Mouse (Mus musculus): ENCODE measurements around the gene Afdn. TPM values are rescaled to one million over a fixed set of nuclear protein-coding genes. Genes with fewer than 3 reads are reported as not detected.
"Not testable (repeated sequence)": the region's sequence is repeated elsewhere in the genome, so short reads cannot be mapped to it uniquely, and the experiment has no call there.

Afdn gene
- polyA plus RNA-seq, 1 experiment from 2014 or later: 107 TPM

DNA sequence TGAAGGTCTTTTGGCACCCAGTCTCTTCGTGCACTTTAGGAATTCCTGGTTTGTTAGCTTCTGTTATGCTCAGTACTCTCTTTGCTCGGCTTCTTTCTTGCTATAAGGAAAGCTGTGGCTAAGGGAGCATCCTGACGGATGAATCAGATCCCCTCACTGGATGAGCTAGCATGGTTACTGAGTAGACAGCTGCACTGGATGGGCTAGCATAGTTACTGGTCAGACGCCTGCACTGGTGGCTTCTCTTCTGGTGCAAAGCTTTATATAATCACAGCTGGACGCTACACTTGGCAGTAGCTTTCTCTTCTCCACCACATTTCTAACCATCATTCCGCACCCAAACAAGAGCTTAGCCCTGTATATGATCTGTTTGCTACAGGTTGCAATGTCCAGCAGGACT, 5.4 kb upstream of the Afdn start:
- Histone ChIP-seq H3K36me3 (ENCODE audit: control insufficient read depth, insufficient read depth, low read length) (no peaks in the 10 kb centered on the region), H3K27me3 (replicated peaks; ENCODE audit: control insufficient read depth, insufficient read depth, low read length) (no peaks in the 10 kb centered on the region), H3K9me3 (replicated peaks; ENCODE audit: control insufficient read depth, low read length) (no peaks in the 10 kb centered on the region), H3K4me3 (ENCODE audit: low read depth, low read length) (no peak overlapping the region), H3K4me2 (ENCODE audit: low read length) (no peak overlapping the region), H3K27ac (ENCODE audit: low read depth, low read length) (no peak overlapping the region), H3K4me1 (ENCODE audit: control insufficient read depth, insufficient read depth, low read length) (peaks cover 9% of the 10 kb centered on the region), H3K9ac (ENCODE audit: low read length) (no peak overlapping the region)
- ATAC-seq (no peak), DNase-seq (ENCODE audit: low spot score) (no peak)
- 81% methylated on average over 6 of the region's 6 CpGs for WGBS

DNA sequence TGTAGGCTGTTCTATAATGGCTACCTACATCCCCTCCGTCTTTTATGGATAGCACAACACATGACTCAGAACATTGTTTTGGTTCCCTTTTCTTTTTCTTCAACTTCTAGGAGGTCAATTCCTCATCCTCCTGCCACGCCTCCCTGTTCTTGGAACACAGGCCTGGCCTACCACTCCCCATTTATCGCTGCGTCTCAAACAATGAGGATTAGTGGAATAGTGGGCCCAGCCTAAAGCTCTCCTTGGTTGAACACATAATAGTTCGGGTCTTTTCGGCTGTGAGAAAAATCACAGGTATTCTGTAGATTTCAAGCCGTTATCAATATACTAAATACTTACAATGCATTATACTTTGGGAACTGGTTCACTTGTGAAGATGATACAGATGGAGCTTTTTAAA, 1.8 kb upstream of the Afdn start:
- WGBS: 11% methylated on average over 7 of the region's 7 CpGs
- no peak for ATAC-seq
- DNase-seq (ENCODE audit: low spot score): no peak

DNA sequence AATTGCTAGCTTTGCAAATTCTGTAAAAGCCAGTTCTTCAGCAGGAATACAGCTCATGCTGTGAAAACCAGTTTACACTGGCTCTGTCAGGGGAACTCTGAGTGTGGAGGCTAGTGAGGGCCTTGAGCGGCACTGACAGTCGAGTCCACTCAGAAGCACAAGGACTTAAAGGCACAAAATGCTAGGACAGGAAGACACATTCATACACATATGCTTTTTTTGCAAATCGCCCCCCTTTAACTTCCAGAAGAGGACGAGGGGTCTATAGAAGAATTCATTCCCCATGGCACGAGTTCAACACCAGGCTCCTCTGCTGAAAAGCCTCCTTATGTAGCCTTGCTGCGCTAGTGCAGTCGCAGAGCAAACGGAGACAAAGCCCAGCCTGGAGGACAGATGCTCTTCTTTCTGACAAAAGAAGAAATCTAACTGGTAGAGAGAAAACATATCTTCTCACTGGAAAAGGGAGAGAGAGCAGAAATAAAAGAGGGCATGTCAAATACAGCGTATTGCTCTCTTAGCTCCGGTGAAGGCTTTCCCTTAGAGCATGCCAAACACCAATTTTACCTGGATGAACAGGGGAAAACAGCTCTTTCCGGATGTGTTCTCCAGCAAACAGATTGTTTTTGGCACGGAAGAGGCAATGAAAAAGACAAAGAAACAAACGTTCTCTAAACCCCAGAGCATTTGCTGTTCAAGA, 1.0 kb upstream of the Afdn start:
- Histone ChIP-seq H3K9me3 (replicated peaks; ENCODE audit: control insufficient read depth, low read length) (no peaks in the 10 kb centered on the region), H3K4me3 (ENCODE audit: low read depth, low read length) (peak overlapping the region; percentile 99), H3K4me2 (ENCODE audit: low read length) (peak overlapping the region; percentile 82), H3K27ac (ENCODE audit: low read depth, low read length) (peak overlapping the region; percentile 98), H3K27me3 (replicated peaks; ENCODE audit: control insufficient read depth, insufficient read depth, low read length) (no peaks in the 10 kb centered on the region), H3K4me1 (ENCODE audit: control insufficient read depth, insufficient read depth, low read length) (peaks cover 18% of the 10 kb centered on the region), H3K36me3 (ENCODE audit: control insufficient read depth, insufficient read depth, low read length) (no peaks in the 10 kb centered on the region), H3K9ac (ENCODE audit: low read length) (peak overlapping the region; percentile 98)
- WGBS: 3% methylated on average over 13 of the region's 13 CpGs
- DNase-seq (ENCODE audit: low spot score) (peak; percentile 77), ATAC-seq (peak; percentile 24; the same call in 1 of the 2 replicates)

More for the DNA sequence above, 1.8 kb upstream of the Afdn start:
- Histone ChIP-seq H3K4me1 (ENCODE audit: control insufficient read depth, insufficient read depth, low read length) (peaks cover 18% of the 10 kb centered on the region), H3K9ac (ENCODE audit: low read length) (peak overlapping the region; percentile 98), H3K27ac (ENCODE audit: low read depth, low read length) (peak overlapping the region; percentile 98), H3K36me3 (ENCODE audit: control insufficient read depth, insufficient read depth, low read length) (no peaks in the 10 kb centered on the region), H3K4me2 (ENCODE audit: low read length) (peak overlapping the region; percentile 82), H3K4me3 (ENCODE audit: low read depth, low read length) (peak overlapping the region; percentile 99), H3K27me3 (replicated peaks; ENCODE audit: control insufficient read depth, insufficient read depth, low read length) (no peaks in the 10 kb centered on the region), H3K9me3 (replicated peaks; ENCODE audit: control insufficient read depth, low read length) (no peaks in the 10 kb centered on the region)

DNA sequence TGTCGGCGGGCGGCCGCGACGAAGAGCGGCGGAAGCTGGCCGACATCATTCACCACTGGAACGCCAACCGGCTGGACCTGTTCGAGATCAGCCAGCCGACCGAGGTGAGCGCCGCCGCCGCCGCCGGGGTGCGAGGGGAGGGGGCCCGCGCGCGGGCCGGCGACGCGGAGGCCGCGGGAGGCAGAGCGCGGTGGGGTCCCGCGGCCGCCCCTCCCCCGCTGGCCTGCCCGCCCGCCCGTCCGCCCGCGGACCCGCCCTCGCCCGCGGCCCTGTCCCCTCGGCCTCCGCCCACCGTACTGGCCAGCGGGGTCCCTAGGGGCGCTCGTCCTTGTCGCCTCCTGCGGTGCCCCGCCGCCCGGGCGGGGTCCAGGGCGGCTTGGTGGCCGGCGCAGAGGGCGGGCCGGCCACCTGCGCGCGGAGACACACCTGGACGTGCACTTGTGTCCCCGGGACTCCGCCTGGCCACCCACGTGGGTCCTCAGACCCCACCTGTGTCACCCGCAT, 388 bp downstream of the Afdn start:
- no peaks in the 10 kb centered on the region for H3K36me3 ChIP-seq (ENCODE audit: control insufficient read depth, insufficient read depth, low read length)
- H3K4me3 ChIP-seq (ENCODE audit: low read depth, low read length): peak overlapping the region; percentile 99
- DNase-seq (ENCODE audit: low spot score) (no peak), ATAC-seq (peak; percentile 37)
- peak overlapping the region; percentile 93 for H3K4me2 ChIP-seq (ENCODE audit: low read length)
- H3K9me3 ChIP-seq (replicated peaks; ENCODE audit: control insufficient read depth, low read length): no peaks in the 10 kb centered on the region
- H3K9ac ChIP-seq (ENCODE audit: low read length): peak overlapping the region; percentile 98
- peak overlapping the region; percentile 98 for H3K27ac ChIP-seq (ENCODE audit: low read depth, low read length)
- peaks cover 20% of the 10 kb centered on the region for H3K4me1 ChIP-seq (ENCODE audit: control insufficient read depth, insufficient read depth, low read length)
- WGBS: 0% methylated on average over 31 of the region's 72 CpGs
- H3K27me3 ChIP-seq (replicated peaks; ENCODE audit: control insufficient read depth, insufficient read depth, low read length): no peaks in the 10 kb centered on the region

GRCm38 (mm10) chr17:13761179-13761913, 1.0 kb downstream of the Afdn start, which contains the start of gene Tcte2:
Tcte2 (minus strand) TSS chr17:13761825.
- H3K4me1 ChIP-seq (ENCODE audit: control insufficient read depth, insufficient read depth, low read length): peaks cover 20% of the 10 kb centered on the region
- H3K9me3 ChIP-seq (replicated peaks; ENCODE audit: control insufficient read depth, low read length): no peaks in the 10 kb centered on the region
- no peaks in the 10 kb centered on the region for H3K36me3 ChIP-seq (ENCODE audit: control insufficient read depth, insufficient read depth, low read length)
- peak within 1 kb of the TSS; percentile 99 for H3K4me3 ChIP-seq (ENCODE audit: low read depth, low read length)
- peak within 1 kb of the TSS; percentile 93 for H3K4me2 ChIP-seq (ENCODE audit: low read length)
- peak; percentile 30 for ATAC-seq
- under 1% methylated on average over 74 of the region's 74 CpGs for WGBS
- peak within 1 kb of the TSS; percentile 98 for H3K27ac ChIP-seq (ENCODE audit: low read depth, low read length)
- peak; percentile 57 for DNase-seq (ENCODE audit: low spot score)
- H3K9ac ChIP-seq (ENCODE audit: low read length): peak within 1 kb of the TSS; percentile 98
- no peaks in the 10 kb centered on the region for H3K27me3 ChIP-seq (replicated peaks; ENCODE audit: control insufficient read depth, insufficient read depth, low read length)

GRCm38 (mm10) chr17:13763819-13764218, 3.5 kb downstream of the Afdn start:
- H3K27me3 ChIP-seq (replicated peaks; ENCODE audit: control insufficient read depth, insufficient read depth, low read length): no peaks in the 10 kb centered on the region
- WGBS: 59% methylated on average over 1 of the region's 1 CpGs
- no peaks in the 10 kb centered on the region for H3K36me3 ChIP-seq (ENCODE audit: control insufficient read depth, insufficient read depth, low read length)
- DNase-seq (ENCODE audit: low spot score) (no peak), ATAC-seq (no peak)
- H3K4me3 ChIP-seq (ENCODE audit: low read depth, low read length): no peak overlapping the region
- H3K9me3 ChIP-seq (replicated peaks; ENCODE audit: control insufficient read depth, low read length): no peaks in the 10 kb centered on the region
- H3K4me1 ChIP-seq (ENCODE audit: control insufficient read depth, insufficient read depth, low read length): peaks cover 13% of the 10 kb centered on the region
- H3K9ac ChIP-seq (ENCODE audit: low read length): no peak overlapping the region
- H3K27ac ChIP-seq (ENCODE audit: low read depth, low read length): no peak overlapping the region
- H3K4me2 ChIP-seq (ENCODE audit: low read length): no peak overlapping the region

DNA sequence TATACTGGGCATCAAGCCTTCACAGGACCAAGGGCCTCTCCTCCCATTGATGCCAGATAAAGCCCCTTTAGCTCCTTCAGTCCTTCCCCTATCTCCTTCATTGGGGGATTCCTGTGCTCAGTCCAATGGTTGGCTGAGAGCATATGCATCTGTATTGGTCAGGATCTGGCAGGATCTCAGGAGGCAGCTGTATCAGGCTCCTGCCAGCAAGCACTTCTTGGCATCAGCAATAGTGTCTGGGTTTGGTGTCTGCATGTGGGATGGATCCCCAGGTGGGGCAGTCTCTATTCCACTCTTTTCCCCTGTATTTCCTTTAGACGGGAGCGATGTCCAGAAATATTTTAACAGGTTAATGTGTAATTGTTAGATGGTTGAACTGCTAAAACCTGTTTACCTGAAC, 4.6 kb downstream of the Afdn start:
- H3K9me3 ChIP-seq (replicated peaks; ENCODE audit: control insufficient read depth, low read length); H3K4me2 ChIP-seq (ENCODE audit: low read length); H3K27ac ChIP-seq (ENCODE audit: low read depth, low read length); DNase-seq (ENCODE audit: low spot score); ATAC-seq; H3K36me3 ChIP-seq (ENCODE audit: control insufficient read depth, insufficient read depth, low read length); H3K9ac ChIP-seq (ENCODE audit: low read length); H3K27me3 ChIP-seq (replicated peaks; ENCODE audit: control insufficient read depth, insufficient read depth, low read length); H3K4me3 ChIP-seq (ENCODE audit: low read depth, low read length): not testable (repeated sequence)
- peaks cover 11% of the 10 kb centered on the region for H3K4me1 ChIP-seq (ENCODE audit: control insufficient read depth, insufficient read depth, low read length)
- WGBS: 92% methylated on average over 2 of the region's 2 CpGs

GRCm38 (mm10) chr17:13768531-13768930, 8.2 kb downstream of the Afdn start:
- H3K4me1 ChIP-seq (ENCODE audit: control insufficient read depth, insufficient read depth, low read length): peaks cover 2% of the 10 kb centered on the region; the same call in 1 of the 2 replicates
- DNase-seq (ENCODE audit: low spot score) (no peak), ATAC-seq (no peak)
- H3K9me3 ChIP-seq (replicated peaks; ENCODE audit: control insufficient read depth, low read length): no peaks in the 10 kb centered on the region
- no peaks in the 10 kb centered on the region for H3K36me3 ChIP-seq (ENCODE audit: control insufficient read depth, insufficient read depth, low read length)
- no peak overlapping the region for H3K9ac ChIP-seq (ENCODE audit: low read length)
- no peak overlapping the region for H3K4me2 ChIP-seq (ENCODE audit: low read length)
- WGBS: 98% methylated on average over 1 of the region's 1 CpGs
- no peak overlapping the region for H3K4me3 ChIP-seq (ENCODE audit: low read depth, low read length)
- H3K27me3 ChIP-seq (replicated peaks; ENCODE audit: control insufficient read depth, insufficient read depth, low read length): no peaks in the 10 kb centered on the region
- H3K27ac ChIP-seq (ENCODE audit: low read depth, low read length): no peak overlapping the region

GRCm38 (mm10) chr17:13769256-13769655, 8.9 kb downstream of the Afdn start:
- Histone ChIP-seq H3K27ac (ENCODE audit: low read depth, low read length) (no peak overlapping the region), H3K4me1 (ENCODE audit: control insufficient read depth, insufficient read depth, low read length) (peaks cover 2% of the 10 kb centered on the region; the same call in 1 of the 2 replicates), H3K27me3 (replicated peaks; ENCODE audit: control insufficient read depth, insufficient read depth, low read length) (no peaks in the 10 kb centered on the region), H3K9ac (ENCODE audit: low read length) (no peak overlapping the region), H3K36me3 (ENCODE audit: control insufficient read depth, insufficient read depth, low read length) (no peaks in the 10 kb centered on the region), H3K9me3 (replicated peaks; ENCODE audit: control insufficient read depth, low read length) (no peaks in the 10 kb centered on the region), H3K4me2 (ENCODE audit: low read length) (no peak overlapping the region), H3K4me3 (ENCODE audit: low read depth, low read length) (no peak overlapping the region)
- 88% methylated on average over 3 of the region's 3 CpGs for WGBS
- no peak for ATAC-seq
- no peak for DNase-seq (ENCODE audit: low spot score)
